Mouse (Mus musculus) heart, postnatal 0 days (tissue): ENCODE results near the gene Chp1. TPM values are rescaled to one million over a fixed set of nuclear protein-coding genes. Genes with fewer than 3 reads are reported as not detected.

ENCODE experiments used
- ATAC-seq: fragments of 200-750 bp; cut with Nextera tagmentation; 2 replicates; pipeline ENCODE4 v1.8.0; 2017; ENCODE audit warnings: low read depth, moderate number of reproducible peaks, moderate library complexity; ENCODE audit not compliant: insufficient read depth
- DNase-seq: peaks from one replicate; pipeline ENCODE4 v3.0.0-alpha.2; 2016; ENCODE audit warnings: low spot score
- H3K27ac ChIP-seq: fragments of 300-500 bp; sonication (generic); 2 replicates; pipeline ENCODE4 v1.5.1; 2014; ENCODE audit warnings: low read depth, mild to moderate bottlenecking
- H3K27me3 ChIP-seq: fragments of 300-500 bp; sonication (generic); 2 replicates; pipeline ENCODE4 v1.6.1; 2014; ENCODE audit warnings: low read length, mixed read lengths; ENCODE audit not compliant: control insufficient read depth, insufficient read depth
- H3K36me3 ChIP-seq: fragments of 300-500 bp; sonication (generic); replicated peaks from 2 replicates; pipeline ENCODE4 v1.6.1; 2014; ENCODE audit warnings: low read length, mixed read lengths; ENCODE audit not compliant: control insufficient read depth, insufficient read depth
- H3K4me1 ChIP-seq: fragments of 300-500 bp; sonication (generic); 2 replicates; pipeline ENCODE4 v1.6.1; 2014; ENCODE audit warnings: antibody characterized with exemption; ENCODE audit not compliant: control insufficient read depth, insufficient read depth
- H3K4me2 ChIP-seq: fragments of 300-500 bp; sonication (generic); 2 replicates; pipeline ENCODE4 v1.6.1; 2014; ENCODE audit warnings: low read depth, mild to moderate bottlenecking, low read length, moderate library complexity
- H3K4me3 ChIP-seq: fragments of 300-500 bp; sonication (generic); 2 replicates; pipeline ENCODE4 v1.5.1; 2014; ENCODE audit warnings: low read depth, low read length
- H3K9ac ChIP-seq: fragments of 300-500 bp; sonication (generic); replicated peaks from 2 replicates; pipeline ENCODE4 v1.6.1; 2014; ENCODE audit warnings: low read depth, low read length, mixed read lengths
- H3K9me3 ChIP-seq: fragments of 300-500 bp; sonication (generic); replicated peaks from 2 replicates; pipeline ENCODE4 v1.6.1; 2016; ENCODE audit warnings: low read length; ENCODE audit not compliant: control insufficient read depth
- CTCF ChIP-seq: IDR thresholded peaks from 2 replicates; pipeline ENCODE4 v1.5.1; 2016; ENCODE audit warnings: antibody characterized with exemption, control low read depth, low read depth
- EP300 ChIP-seq: IDR thresholded peaks from 2 replicates; pipeline ENCODE4 v1.6.1; 2016; ENCODE audit warnings: antibody characterized with exemption, low read depth
- WGBS: fragments of 180-500 bp; shearing (Covaris S2); extraction: QIAGEN DNeasy Blood & Tissue Kit; methylation state at CpG from one replicate; pipeline ENCODE4 v1.1.7; 2014; 5-methylcytosine and 5-hydroxymethylcytosine counted together
- polyA plus RNA-seq: library from polyadenylated mRNA; unstranded; fragments of >200 nt; fragmentation: Nextera tagmentation; extraction: Ambion mirVana; gene quantifications from 2 replicates; pipeline ENCODE4 v1.2.1, GENCODE M21; 2015
- total RNA-seq: library from RNA; depleted of rRNA; stranded (reverse); fragments of >200 nt; gene quantifications from 2 replicates; pipeline ENCODE4 v1.2.3, GENCODE M21; 2014; ENCODE audit warnings: low replicate concordance

Chp1 gene
- total and polyA plus RNA-seq, 2 experiments from 2014 or later = 51.1 to 81.1 TPM

GRCm38 (mm10) chr2:119548691-119549090, 1.2 kb downstream of the Chp1 start:
- ATAC-seq (no peak), DNase-seq (no peak)
- TF ChIP-seq CTCF (no peak), EP300 (no peak)
- H3K27ac ChIP-seq = no peak overlapping the region
- peak overlapping the region; percentile 74 for H3K4me2 ChIP-seq
- H3K9ac ChIP-seq = no peak overlapping the region
- H3K4me1 ChIP-seq = peaks cover 14% of the 10 kb centered on the region
- 62% methylated on average over 5 of the region's 5 CpGs for WGBS
- H3K9me3 ChIP-seq = no peaks in the 10 kb centered on the region
- no peaks in the 10 kb centered on the region for H3K27me3 ChIP-seq
- peak overlapping the region; percentile 86 for H3K4me3 ChIP-seq
- H3K36me3 ChIP-seq = no peaks in the 10 kb centered on the region

GRCm38 (mm10) chr2:119549678-119550077, 2.2 kb downstream of the Chp1 start:
- Histone ChIP-seq H3K27me3 (no peaks in the 10 kb centered on the region), H3K4me1 (peaks cover 14% of the 10 kb centered on the region), H3K36me3 (no peaks in the 10 kb centered on the region), H3K4me3 (no peak overlapping the region), H3K9me3 (no peaks in the 10 kb centered on the region), H3K27ac (no peak overlapping the region), H3K4me2 (no peak overlapping the region), H3K9ac (no peak overlapping the region)
- DNase-seq (no peak), ATAC-seq (no peak)
- TF ChIP-seq CTCF (no peak), EP300 (no peak)
- WGBS = 76% methylated on average over 2 of the region's 2 CpGs

- Histone ChIP-seq H3K27ac (no peak overlapping the region), H3K4me3 (no peak overlapping the region), H3K4me1 (no peaks in the 10 kb centered on the region), H3K4me2 (no peak overlapping the region), H3K27me3 (no peaks in the 10 kb centered on the region), H3K9me3 (no peaks in the 10 kb centered on the region), H3K9ac (no peak overlapping the region), H3K36me3 (peaks cover 7% of the 10 kb centered on the region; the same call in 1 of the 2 replicates)
- DNase-seq (no peak), ATAC-seq (no peak)
- no peak for TF ChIP-seq EP300
- TF ChIP-seq CTCF = no peak
- WGBS = 89% methylated on average over 3 of the region's 3 CpGs
Observed at GRCm38 (mm10) chr2:119558039-119558438, 10.5 kb downstream of the Chp1 start.

GRCm38 (mm10) chr2:119558737-119559340, 11.3 kb downstream of the Chp1 start:
- DNase-seq (no peak), ATAC-seq (no peak)
- Histone ChIP-seq H3K9me3 (no peaks in the 10 kb centered on the region), H3K9ac (no peak overlapping the region), H3K4me2 (no peak overlapping the region), H3K4me3 (no peak overlapping the region), H3K27ac (no peak overlapping the region), H3K4me1 (no peaks in the 10 kb centered on the region), H3K36me3 (peaks cover 15% of the 10 kb centered on the region; the same call in 1 of the 2 replicates), H3K27me3 (no peaks in the 10 kb centered on the region)
- TF ChIP-seq CTCF (no peak), EP300 (no peak)
- WGBS = 67% methylated on average over 7 of the region's 7 CpGs

- 80% methylated on average over 3 of the region's 3 CpGs for WGBS
- no peaks in the 10 kb centered on the region for H3K27me3 ChIP-seq
- peaks cover 17% of the 10 kb centered on the region for H3K36me3 ChIP-seq
- H3K9me3 ChIP-seq = no peaks in the 10 kb centered on the region
- DNase-seq (no peak), ATAC-seq (no peak)
- TF ChIP-seq EP300 (no peak), CTCF (no peak)
- H3K9ac ChIP-seq = no peak overlapping the region
- no peak overlapping the region for H3K4me3 ChIP-seq
- no peak overlapping the region for H3K4me2 ChIP-seq
- no peaks in the 10 kb centered on the region for H3K4me1 ChIP-seq
- H3K27ac ChIP-seq = no peak overlapping the region
Observed at GRCm38 (mm10) chr2:119561794-119562193, 14.3 kb downstream of the Chp1 start.

GRCm38 (mm10) chr2:119565284-119565683, 17.8 kb downstream of the Chp1 start:
- no peak overlapping the region for H3K9ac ChIP-seq
- H3K4me3 ChIP-seq = no peak overlapping the region
- no peak for TF ChIP-seq CTCF
- 86% methylated on average over 4 of the region's 4 CpGs for WGBS
- H3K27me3 ChIP-seq = no peaks in the 10 kb centered on the region
- peaks cover 17% of the 10 kb centered on the region for H3K36me3 ChIP-seq
- DNase-seq (no peak), ATAC-seq (no peak)
- H3K4me1 ChIP-seq = no peaks in the 10 kb centered on the region
- no peak overlapping the region for H3K27ac ChIP-seq
- no peak overlapping the region for H3K4me2 ChIP-seq
- H3K9me3 ChIP-seq = no peaks in the 10 kb centered on the region
